Mouse (Mus musculus): Measurements from ENCODE around the gene Dagla.

GRCm38 (mm10) chr19:10235784-10236565, 68.7 kb downstream of the Dagla start:
- no peak for TF ChIP-seq CTCF (IDR thresholded peaks at IDR 0.05; ENCODE audit: low read depth, low read length)
- TF ChIP-seq TAL1 (conservative IDR thresholded peaks at IDR 0.05; ENCODE audit: low read depth, low read length) = no peak
- TF ChIP-seq POLR2AphosphoS5 (IDR thresholded peaks at IDR 0.05; ENCODE audit: insufficient replicate concordance, low read depth, low read length) = no peak
- no peak for TF ChIP-seq GATA1 (IDR thresholded peaks at IDR 0.05; ENCODE audit: borderline replicate concordance, low read length)
- no peak for TF ChIP-seq GATA2 (IDR thresholded peaks at IDR 0.05; ENCODE audit: borderline replicate concordance, low read depth, low read length)

Data from G1E (cell line).